Mouse (Mus musculus) cerebellum, adult 2 months (tissue): ENCODE results near the gene Mip.

Experiments
- CTCF ChIP-seq: fragments of 200-500 bp; IDR thresholded peaks from 2 replicates; pipeline ENCODE4 v1.5.1; 2011; ENCODE audit warnings: low read depth, mild to moderate bottlenecking, control low read depth, low read length, moderate library complexity, borderline replicate concordance; ENCODE audit not compliant: insufficient read depth
- POLR2A ChIP-seq: fragments of 200-500 bp; IDR thresholded peaks from 2 replicates; pipeline ENCODE4 v1.6.1; 2011; ENCODE audit warnings: low read length, control low read depth, borderline replicate concordance; ENCODE audit not compliant: insufficient read depth

DNA sequence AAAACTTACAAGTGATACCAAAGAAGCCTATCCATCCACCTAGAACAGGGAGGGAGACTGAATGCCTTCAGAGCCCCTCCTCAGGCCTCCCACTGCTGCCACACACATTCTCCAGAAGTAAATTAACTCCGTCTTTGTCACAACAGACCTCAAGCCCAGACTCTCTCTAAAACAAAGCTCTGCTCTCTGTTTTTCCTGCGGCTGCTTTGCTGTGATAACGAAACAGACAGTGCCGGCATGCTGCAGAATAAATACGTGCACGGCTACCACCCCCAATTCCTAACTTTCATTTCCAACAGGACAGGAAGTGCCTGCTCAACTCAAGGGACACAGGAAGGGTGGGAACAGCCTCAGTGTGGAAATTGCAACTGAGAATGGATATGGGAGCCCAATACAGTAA is 45.6 kb upstream of the Mip start, which contains the start of gene Rbms2:
- TF ChIP-seq POLR2A, result no peak
- TF ChIP-seq CTCF, result no peak
